Mouse (Mus musculus) right cerebral cortex, postnatal 4 days (tissue): ENCODE data around the gene Ehbp1l1.
A peak's percentile ranks its signal among the peaks of the same experiment; 100 is the strongest.

ENCODE experiments used
- DNase-seq: peaks from one replicate; pipeline ENCODE4 v3.0.0-alpha.2; 2022

Gene Ehbp1l1

DNA sequence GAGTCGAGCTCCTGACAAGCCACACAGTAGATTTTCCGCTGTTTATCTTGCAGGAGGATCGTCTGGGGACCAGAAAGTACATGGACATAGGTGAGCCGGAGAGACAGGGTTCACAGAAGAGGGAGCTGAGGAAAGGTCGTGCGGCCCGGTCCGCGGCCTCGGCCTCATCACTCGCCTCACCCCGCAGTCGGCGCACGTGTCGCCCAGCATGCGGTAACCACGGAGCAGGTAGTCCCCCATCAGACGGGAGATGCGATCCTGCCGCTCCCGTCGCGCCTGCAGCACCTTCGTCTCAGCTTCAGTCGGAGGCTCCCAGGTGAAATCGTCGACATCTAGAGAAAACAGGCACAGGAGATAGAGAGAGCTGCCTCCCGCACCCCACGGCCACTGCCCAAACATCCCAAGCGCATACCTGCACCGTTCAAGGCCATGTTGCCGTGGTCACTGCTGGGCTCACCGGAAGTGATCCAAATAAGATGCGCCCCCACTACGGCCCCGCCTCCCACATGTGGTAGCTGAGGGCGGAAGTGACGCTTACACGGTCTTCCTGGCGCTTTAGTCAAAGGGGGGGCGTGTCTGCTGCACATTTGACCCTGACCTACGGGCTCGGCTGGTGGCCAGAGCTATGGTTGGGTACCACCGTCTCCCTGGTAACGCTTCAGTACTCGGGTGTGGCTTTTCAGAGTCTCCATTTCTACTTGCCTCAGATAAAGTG is 5.3 kb upstream of the Ehbp1l1 start:
- peak; percentile 90 for DNase-seq

DNA sequence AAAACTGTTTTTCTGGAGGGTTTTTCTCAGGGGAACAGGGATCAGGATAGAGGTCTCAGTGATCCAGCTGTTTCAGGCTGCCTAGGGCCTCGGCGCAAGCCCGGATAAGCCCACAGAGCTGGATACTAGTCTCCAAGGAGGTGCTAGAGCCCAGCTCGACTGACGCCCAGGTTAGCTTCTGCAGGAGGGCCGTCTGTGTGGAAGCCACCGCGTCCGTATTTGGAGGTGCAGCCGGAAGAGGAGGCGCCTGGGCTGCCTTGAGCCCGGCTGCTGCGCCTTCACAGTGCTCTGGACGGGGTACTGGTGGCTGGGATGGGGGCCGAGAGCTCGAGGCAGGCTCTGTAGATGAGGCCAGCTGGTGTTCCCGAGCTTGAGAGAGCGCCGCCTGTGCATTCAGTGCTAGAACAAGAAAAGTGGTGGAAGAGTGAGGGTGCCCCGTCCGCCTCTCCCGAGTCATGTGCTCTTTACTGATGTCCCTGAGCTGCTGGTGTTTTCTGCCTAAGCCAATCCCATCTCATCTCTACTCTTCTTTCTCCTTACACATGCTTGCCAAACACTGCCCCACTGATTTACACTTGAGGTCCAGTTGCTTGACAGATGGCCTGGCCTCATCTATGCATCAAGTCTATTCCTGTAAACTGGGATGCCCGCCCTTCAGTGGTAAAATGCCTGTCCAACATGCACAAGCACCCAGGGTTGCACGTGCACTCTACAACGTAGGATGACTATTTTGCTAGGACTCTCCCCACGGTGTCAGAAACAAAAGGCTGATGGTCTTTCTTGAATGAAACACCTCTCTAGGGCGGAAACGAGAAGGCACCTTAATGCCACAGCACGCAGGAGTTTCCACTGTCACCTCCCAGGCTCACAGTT is 4.4 kb upstream of the Ehbp1l1 start:
- DNase-seq = no peak

DNA sequence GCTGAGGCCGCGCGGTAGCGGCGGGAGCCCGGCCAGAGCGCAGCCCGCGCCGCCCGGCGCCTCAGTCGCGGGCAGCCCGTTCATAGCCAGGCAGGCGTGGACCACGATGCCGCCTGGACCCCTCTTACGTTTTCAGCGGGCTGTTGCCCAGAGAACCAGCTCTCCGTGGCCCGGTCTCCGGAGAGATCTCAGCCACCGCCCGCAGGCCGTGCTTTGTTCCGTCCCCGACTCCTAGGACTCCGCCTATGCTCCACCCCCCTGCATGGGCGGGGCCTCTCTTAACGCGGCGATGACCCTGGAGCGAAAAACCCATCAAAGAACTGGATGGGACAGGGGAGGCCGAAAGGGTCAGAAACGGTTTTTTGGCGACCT is 3.3 kb upstream of the Ehbp1l1 start, which contains the start of gene Fam89b:
Gene Fam89b (minus strand): TSS at position 210 of the 372 bp plus-strand sequence.
- peak; percentile 82 for DNase-seq

DNA sequence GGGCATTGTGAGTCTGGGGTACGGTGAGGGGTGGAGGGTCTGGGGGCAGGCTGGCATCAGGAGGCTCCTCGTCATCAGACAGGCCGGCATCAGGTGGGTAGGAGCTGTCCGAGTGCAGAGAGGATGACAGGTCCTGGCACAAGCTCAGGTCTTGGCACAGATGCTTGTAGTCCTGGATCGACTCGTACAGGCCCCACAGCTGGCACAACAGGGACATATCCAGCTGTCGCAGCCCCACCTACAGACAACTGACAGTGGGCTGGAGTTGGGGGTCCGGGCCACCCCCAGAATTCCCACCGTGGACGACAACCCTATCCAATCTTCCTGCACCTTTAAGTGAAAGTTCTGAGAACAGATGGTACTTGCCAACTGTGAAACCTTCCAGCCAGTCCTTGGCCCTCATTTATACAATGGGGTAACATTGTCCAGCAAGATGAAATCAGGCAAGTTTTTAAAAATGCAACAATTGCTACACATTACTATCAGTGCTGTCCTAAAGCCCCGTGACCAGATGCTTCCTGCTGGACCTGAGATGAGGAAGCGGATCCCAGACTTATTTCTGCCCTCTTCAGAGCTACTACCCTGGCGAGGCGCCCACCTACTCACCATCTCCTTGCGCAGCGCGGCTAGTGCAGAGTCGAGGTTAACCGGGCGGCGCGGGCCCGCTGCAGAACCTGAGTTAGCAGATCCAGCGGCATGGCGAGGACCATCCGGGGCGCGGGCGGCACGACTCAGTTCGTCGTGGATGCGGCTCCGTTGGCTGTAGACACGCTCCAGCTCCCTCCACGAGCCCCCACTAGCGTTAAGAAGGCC is 2.7 kb upstream of the Ehbp1l1 start:
- peak; percentile 81 for DNase-seq

DNA sequence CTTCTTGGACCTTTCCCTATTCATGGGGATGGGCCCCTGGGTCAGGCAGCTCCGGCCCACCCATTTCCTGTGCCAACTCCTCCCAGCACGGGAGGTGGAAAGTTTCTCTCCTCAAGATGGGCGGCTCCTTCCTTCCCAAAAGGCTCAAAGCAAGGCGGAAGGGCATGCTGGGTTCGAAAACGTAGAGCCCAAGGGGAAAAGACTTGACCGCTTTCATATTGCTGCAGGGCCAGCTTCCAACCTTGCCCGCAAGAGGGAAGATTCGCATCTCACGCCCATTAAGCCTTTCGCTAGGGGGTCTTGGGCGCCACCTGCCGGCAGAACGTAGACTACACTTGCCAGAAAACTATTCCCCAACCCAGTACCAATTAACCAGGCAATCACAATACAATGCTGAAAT is 1.6 kb upstream of the Ehbp1l1 start:
- peak; percentile 96 for DNase-seq

DNA sequence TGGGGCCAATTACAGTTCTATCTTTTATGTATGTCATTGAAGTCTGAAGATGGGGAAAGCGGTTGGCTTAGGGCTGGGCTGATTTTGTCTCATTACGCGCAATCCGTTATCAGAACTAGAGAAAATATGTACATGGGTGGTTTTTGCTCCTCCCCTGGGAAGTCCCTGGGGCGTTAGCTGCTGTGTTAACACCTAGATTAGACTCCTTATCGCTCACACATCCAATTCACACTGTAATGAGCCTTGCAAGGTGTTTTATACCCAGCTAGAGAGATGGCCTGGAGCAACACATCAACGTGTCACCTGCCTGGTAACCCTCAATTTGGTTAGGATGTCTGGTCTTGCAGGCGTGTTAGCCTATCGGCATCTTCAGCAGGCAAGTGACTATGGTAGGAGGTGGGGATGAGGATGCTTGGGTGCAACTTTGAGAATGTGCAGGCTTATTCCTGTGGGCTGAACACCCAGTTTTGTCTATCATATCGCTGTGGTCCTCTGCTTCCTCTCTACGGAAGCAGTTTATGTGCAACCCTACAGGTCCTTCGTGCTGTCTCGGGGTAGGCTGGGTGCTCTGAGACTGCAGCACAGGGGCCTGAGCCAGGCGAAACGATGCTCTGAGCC is 953 bp upstream of the Ehbp1l1 start:
- DNase-seq = no peak

DNA sequence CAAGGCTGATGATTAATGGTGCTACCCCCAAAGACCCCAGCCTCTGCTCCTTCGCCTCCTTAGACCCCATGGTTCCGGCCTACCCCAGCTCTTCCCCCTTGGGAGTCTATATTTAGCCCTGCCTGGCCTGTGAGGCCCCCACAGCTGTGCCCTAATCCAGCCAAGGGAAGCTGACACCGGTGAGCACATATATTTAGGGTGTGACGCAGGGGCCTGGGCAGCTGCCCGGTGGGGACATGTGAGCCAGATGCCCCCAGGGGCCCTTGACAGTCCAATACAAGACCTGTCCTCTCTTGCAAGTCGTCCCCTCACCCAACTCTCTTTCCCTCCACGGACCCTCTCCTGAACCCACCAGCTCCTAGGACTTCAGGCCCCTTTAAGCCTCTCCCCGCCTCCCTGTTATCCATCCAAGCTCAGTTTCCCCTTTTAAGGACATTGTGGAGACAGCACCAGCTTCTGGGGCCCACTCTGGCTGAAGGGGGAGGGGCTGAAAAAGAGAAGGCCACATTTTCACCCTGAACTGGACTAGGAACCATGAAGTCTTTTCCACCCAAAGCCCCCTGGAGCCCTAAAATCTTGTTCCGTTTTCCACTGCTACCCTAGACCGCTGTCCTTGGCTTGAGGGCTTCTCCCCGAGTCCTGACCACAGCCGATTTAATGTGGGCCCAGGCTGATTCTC is 949 bp downstream of the Ehbp1l1 start:
- DNase-seq = no peak

DNA sequence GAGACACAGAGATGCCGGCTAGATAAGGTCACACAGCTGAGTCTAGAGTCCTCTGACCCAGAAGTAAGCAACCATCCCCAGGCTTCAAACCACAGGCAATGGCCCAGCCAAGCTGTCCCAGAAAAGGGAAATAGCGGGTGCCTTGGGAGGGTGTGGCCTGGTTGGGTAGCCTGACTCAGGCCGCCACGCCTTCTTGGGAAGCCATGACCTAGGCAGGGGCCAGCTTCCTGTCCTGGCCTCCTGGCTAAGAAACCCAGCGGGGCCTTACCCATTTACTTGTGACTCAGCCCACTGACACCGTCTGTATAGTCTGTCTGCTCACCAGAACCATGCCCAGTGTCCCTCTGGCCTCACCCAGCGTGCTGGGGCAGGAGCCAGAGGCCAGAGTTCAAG is 1.6 kb downstream of the Ehbp1l1 start:
- no peak for DNase-seq

DNA sequence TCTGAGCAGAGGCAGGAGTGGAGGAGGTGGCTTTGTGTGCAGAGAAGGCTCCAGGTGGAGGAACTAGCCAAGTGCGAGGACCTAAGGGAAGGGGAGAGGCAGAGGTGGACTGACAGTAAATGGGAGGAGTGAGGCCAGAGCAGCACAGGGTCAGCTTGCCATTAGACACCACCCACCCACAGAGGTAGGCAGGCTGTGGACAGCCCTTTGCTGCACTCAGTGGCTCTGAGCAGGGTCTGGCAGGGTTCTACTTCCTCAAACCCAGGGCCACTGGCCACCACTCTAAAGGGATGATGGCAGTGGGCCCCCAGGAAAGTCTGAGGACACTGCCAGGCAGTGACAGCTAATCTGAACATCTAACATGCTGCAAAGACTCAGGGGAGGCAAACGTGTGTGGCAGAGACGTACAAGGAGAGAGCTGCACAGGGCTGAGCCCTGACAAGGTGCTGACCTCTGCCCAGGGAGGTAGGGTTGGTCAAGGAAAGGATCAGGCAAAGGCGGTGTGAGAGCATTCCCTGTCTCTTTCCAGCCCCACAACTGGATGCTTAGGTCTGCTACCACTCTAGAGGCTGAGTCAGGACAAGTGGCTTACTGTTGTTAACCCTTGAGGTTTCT is 2.1 kb downstream of the Ehbp1l1 start:
- DNase-seq = no peak

DNA sequence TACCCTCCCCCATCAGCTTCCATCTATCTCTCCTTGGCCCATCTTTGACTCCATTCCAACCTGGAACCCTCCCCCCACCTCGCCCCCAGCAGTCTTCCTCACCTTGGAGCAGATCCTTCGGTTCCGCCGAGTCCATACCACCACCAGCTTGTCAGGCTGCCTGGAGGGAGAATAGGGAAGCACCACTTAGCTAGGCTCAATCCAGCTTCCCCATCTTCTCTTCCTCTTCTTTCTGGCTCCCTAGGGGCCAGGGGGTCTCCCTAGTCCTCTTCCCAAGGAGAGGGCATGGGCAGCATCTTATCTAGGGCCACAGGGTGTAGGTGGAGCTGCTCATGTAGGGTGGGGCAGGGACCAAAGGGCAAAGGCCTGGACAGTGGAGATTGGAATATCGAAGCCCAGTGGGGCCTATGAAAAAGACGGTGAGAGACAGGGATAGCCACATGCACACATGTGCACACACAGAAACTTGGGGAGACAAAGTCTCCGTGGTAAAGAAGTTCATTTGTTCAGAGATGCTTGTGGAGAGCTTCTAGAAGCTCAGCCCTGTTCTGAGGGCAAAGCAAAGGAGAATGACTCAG is 3.2 kb downstream of the Ehbp1l1 start:
- DNase-seq = no peak

DNA sequence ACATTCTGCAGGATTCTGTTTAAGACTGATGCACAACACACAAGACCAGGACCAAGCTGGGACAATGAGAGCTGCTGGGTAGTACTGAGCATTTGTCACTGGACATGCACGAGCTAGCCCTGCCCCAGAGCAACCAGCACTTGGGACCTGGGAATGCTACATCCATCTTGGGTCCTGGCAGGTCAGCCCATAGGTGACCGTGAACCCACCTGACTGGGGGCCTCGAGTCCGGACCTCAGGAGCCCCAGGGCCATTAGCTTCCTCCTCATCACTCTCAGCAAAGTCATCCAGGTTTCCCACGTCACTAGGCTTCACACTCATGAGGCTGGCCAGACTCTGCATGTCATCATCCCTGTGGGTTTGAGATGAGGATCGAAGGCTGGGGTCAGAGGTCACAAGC is 4.9 kb downstream of the Ehbp1l1 start:
- no peak for DNase-seq

DNA sequence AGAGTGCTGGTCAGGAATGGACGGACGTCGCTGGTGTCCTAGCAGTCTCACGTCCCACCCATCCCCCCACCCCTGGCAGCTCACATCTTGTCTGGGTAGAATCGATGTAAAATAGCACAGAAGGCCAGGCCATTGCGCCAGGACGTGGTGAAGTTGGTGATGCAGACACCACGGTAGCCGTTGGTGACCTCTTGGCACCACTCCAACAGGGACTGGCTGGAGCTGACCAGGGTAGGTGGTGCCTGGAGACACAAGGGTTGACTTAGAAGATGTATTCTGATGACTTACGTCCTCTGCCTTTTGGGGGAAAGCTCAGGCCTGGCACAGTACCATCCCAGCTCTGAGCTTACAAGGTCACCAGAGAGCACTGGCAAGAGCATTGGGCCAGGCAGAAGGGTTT is 9.2 kb downstream of the Ehbp1l1 start:
- no peak for DNase-seq

DNA sequence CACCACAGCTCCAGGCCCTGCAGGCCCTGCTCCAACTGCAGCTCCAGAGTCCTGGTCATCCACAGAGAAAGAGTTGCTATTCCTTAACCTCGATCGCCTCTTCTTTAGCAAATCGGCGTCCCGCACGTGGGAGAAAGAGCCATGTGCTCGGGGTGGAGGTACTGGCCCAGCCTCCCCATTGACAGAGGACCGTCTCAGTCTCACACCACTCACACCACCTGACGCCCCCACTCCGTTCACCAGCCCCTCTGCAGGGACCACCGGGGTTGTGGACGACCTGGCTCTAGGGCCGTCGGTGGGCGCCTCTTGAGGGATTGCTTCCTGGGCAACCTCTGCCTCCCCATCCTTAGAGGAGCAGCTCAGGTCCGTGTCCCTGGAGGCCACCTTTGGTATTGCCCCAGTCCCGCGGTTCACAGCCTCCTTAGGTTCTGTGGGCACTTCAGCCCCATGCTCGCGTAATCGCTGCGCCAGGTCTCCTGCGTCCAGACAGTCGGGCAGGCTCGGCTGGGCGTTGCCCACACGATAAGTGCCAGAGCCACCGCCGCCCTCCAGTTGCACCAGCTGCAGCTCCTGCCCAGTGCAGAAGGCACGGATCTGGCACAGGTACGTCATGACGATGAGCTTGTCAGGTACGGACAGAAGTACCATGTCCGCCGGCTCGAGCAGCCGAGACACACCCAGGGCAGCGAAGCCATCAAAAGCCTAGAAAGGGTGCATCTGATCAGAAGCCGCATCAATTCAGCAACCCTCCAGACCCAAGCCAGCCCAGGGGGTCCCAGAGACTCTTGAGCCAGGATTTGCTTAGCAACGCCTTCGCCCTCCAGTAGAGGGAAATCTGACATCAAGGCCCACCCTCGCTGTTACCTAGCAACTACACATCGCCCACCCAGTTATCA is 10.1 kb downstream of the Ehbp1l1 start:
- peak; percentile 57 for DNase-seq

DNA sequence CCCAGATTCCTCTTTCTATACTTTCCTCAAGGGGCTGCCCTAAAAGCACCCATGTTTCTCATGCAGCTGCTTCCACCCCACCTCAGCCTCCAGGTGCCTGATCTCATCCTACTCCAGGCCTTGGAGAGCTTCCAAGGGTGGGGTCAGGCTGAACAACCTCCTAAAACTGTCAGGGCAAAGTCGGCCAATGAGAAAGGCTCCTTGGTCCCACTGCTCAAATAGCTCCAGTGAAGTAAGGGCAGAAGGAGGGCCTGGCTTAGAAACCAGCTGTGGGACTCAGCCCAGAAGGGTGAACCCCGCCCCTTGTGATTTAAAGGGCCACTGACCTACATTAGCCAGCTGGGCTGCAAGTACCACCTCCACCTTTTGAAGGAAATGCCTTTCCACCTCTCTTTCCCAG is 12.4 kb downstream of the Ehbp1l1 start:
- no peak for DNase-seq

DNA sequence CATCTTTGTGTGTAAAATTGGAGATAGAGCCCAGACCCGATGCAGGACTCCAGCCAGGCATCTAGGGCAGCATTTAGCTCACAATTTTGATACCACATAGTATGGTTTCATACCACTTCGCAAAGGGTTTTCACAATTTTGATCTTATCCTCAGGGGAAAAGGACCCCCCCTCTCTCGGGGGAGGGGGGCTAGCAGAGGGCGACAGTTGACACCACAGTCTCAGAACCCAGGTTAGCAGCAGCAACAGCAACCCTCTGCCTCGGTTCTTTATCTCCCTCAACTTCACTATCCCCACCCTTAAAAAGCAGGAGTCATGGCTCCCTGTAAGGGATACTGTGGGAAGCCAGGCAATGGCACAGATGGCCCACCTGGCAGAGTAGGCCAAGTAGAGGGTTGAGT is 12.9 kb downstream of the Ehbp1l1 start:
- no peak for DNase-seq

DNA sequence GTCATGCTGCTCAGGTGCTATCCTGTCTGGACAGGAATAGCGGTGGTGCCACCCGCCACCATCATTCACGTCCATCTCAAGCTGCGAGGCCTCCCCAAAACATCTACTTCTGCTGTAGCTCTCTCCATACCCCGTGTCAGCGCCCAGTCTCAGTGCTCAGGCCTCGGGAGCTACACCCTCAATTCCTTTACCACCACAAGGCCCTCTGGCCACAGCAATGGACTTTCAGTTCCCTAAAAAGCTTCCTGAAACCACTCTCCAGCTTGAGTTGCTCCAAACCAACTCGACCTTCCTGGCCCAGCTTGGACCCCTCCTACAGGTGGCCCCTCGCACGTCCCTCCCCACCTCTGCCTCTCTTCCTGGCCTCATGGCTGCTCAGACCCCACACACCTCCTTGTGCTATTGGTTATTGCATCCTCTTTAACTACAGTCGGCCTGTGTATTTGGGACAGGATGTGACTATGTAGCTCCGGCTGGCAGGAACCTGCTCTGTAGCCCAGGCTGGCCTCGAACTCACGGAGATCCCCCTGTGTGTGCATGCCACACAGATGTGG is 14.1 kb downstream of the Ehbp1l1 start:
- DNase-seq = no peak

DNA sequence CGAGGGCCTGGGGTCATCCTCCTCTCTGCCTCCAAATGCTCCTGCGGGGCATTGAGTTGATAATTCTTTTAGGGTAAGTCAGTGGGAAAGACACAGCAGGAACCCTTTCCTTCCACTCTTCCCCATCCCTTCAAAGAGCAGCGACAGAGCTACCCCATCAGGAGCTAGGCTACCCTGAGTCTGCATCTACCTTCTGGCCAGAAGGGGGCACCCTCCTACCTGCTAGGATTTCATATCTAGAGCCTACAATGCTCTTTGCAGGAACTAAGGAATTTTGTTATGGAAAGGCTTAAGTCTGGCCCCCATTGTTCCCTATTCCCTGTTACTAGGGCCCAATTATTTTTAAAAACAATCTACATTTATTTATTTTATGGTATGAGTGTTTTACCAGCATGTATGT is 14.9 kb downstream of the Ehbp1l1 start:
- peak; percentile 64 for DNase-seq

DNA sequence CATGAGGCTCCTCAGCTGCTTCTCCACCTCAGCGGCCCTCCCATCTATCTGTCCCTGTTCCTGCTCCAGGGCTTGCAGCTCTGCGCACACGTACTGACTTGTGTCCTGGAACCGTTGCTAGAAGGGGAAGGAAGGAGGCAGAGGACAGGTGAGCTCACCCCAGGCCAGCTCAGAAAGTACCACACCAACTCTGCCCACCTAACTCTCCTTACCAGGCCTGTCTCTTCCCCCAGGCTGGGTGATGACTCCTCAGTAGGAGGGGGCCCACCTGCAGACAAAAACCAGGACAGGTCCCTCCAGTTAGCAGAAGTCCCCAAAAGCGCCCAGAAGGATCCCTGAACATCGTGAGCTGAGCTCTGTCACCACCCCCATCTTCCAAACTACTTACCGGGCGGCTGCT is 15.5 kb downstream of the Ehbp1l1 start:
- no peak for DNase-seq

DNA sequence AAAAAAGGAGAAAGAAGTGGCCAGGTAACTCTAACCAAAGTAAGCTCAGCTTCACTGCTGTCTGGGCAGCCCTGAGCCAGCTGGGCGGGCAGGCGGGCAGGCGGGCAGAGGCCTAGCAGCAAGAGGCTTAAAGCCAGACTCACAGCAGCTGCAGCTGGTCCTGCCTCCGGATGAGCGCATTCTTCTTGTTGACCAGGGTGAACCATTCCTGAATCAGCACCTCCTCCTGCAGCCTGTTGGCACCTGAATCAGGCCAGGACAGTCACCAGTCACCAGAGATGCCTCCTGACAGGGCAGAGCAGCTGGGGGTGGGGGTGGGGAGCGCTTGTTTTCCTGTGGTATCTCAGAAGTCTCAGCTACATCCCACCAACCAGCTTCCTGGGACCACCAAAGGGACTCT is 16.0 kb downstream of the Ehbp1l1 start:
- no peak for DNase-seq
